Mouse (Mus musculus) left cerebral cortex, postnatal 36 days (tissue): ENCODE measurements around the gene Fxr2. TPM values are rescaled to one million over a fixed set of nuclear protein-coding genes. Genes with fewer than 3 reads are reported as not detected.
"Not testable (repeated sequence)": the region's sequence is repeated elsewhere in the genome, so short reads cannot be mapped to it uniquely, and the experiment has no call there.

Source experiments
- DNase-seq, 2 experiments: peaks; one replicate each; pipeline ENCODE4 v3.0.0; 2021 to 2022; ENCODE audit warnings: low spot score in 2 of 2, mixed read lengths in 1 of 2
- intact Hi-C: fragments of 180-260 bp; cut with DNase I; formaldehyde crosslinking; loops from one replicate; pipeline ENCODE4 v1.15.1; 2025
- microRNA-seq: library from miRNA; unstranded; fragments of <30 nt; microRNA quantifications from one replicate; pipeline ENCODE4 v1.2.0, GENCODE M21; 2022
- total RNA-seq, 2 experiments: library from RNA; stranded (reverse); gene quantifications; 2 replicates each; pipeline ENCODE4 v1.2.3; 2021

Fxr2 gene
- total RNA-seq, 2 experiments from 2014 or later, result 117 to 149 TPM

- DNase-seq, result no peak
- intact Hi-C loops, result no loop called here
These were observed 64.6 kb downstream of the Fxr2 start for GRCm38 (mm10) chr11:69697396-69697795.

GRCm38 (mm10) chr11:69698574-69698973 is 65.8 kb downstream of the Fxr2 start:
- DNase-seq, result no peak
- intact Hi-C loops, result no loop called here

GRCm38 (mm10) chr11:69699595-69699994 is 66.8 kb downstream of the Fxr2 start:
- no peak for DNase-seq
- intact Hi-C loops, result no loop called here

- intact Hi-C loops, DNase-seq: not testable (repeated sequence)
These were observed 70.1 kb downstream of the Fxr2 start for GRCm38 (mm10) chr11:69702886-69703285.

Small RNA genes within 50 kb of the gene (microRNA-seq; reads per million reads assigned to microRNA genes)
- gene Mir1934, result 6.3 reads per million, percentile 22 among the genes with 10 or more reads in this experiment
- gene Mir467f, result not detected

Other genes with a start within 250 kb of the Fxr2 start
- gene Naa38, start 237.5 kb upstream of the Fxr2 start, total RNA-seq, result 100 to 1,000 TPM in 1 of 2 experiments, 10 to 100 TPM in 1; 97.9 to 108 TPM
- gene Cyb5d1, start 237.4 kb upstream of the Fxr2 start, total RNA-seq, result 10 to 100 TPM; 36.4 to 43.1 TPM
- gene Tmem88, start 234.8 kb upstream of the Fxr2 start, total RNA-seq, result 1 to 10 TPM; 2.9 to 4.7 TPM
- 10 to 100 TPM; 19.9 to 23.9 TPM for gene Kdm6b, start 219.3 kb upstream of the Fxr2 start, total RNA-seq
- gene Dnah2, start 83.9 kb upstream of the Fxr2 start, total RNA-seq, result 1 to 10 TPM; 1.4 to 2.1 TPM
- gene Efnb3, start 72.8 kb upstream of the Fxr2 start, total RNA-seq, result 10 to 100 TPM; 56.1 to 57.3 TPM
- gene Wrap53, start 52.7 kb upstream of the Fxr2 start, total RNA-seq, result 10 to 100 TPM; 10.2 to 10.8 TPM
- gene Trp53, start 52.6 kb upstream of the Fxr2 start, total RNA-seq, result 10 to 100 TPM; 21.7 to 22.6 TPM
- 100 to 1,000 TPM; 398 to 420 TPM for gene Atp1b2, start 27.0 kb upstream of the Fxr2 start, total RNA-seq
- not detected for gene Shbg, start 15.1 kb upstream of the Fxr2 start, total RNA-seq
- gene Sat2, start 11.0 kb upstream of the Fxr2 start, total RNA-seq, result 10 to 100 TPM in 1 of 2 experiments, 1 to 10 TPM in 1; 9.5 to 11.2 TPM
- gene Sox15, start 22.3 kb downstream of the Fxr2 start, total RNA-seq, result under 1 TPM in 1 of 2 experiments, not detected in 1; 0.39 TPM
- 10 to 100 TPM; 59.8 to 62.3 TPM for gene Mpdu1, start 29.7 kb downstream of the Fxr2 start, total RNA-seq
- 10 to 100 TPM; 14.9 to 15.1 TPM for gene Cd68, start 33.2 kb downstream of the Fxr2 start, total RNA-seq
- 100 to 1,000 TPM; 276 to 285 TPM for gene Eif4a1, start 39.4 kb downstream of the Fxr2 start, total RNA-seq
- 100 to 1,000 TPM in 1 of 2 experiments, 10 to 100 TPM in 1; 84.3 to 114 TPM for gene Senp3, start 49.1 kb downstream of the Fxr2 start, total RNA-seq
- 1 to 10 TPM; 2.3 to 2.6 TPM for gene Tnfsf13, start 52.8 kb downstream of the Fxr2 start, total RNA-seq
- gene Tnfsf12, start 62.9 kb downstream of the Fxr2 start, total RNA-seq, result 10 to 100 TPM in 1 of 2 experiments, 1 to 10 TPM in 1; 7.2 to 12.3 TPM
- 1 to 10 TPM; 1.7 to 3.0 TPM for gene Tnfsfm13, start 63.1 kb downstream of the Fxr2 start, total RNA-seq
- 10 to 100 TPM; 53.5 to 59.7 TPM for gene Polr2a, start 125.6 kb downstream of the Fxr2 start, total RNA-seq
- gene Slc35g3, start 129.0 kb downstream of the Fxr2 start, total RNA-seq, result not detected
- 100 to 1,000 TPM; 122 to 127 TPM for gene Zbtb4, start 132.9 kb downstream of the Fxr2 start, total RNA-seq
- gene Chrnb1, start 163.0 kb downstream of the Fxr2 start, total RNA-seq, result under 1 TPM; 0.66 to 0.81 TPM
- gene Fgf11, start 168.9 kb downstream of the Fxr2 start, total RNA-seq, result 10 to 100 TPM; 14.1 to 18.7 TPM
- gene Tmem102, start 172.6 kb downstream of the Fxr2 start, total RNA-seq, result not detected
- gene Gm39566, start 182.3 kb downstream of the Fxr2 start, total RNA-seq, result not detected
- not detected for gene Spem2, start 185.5 kb downstream of the Fxr2 start, total RNA-seq
- gene Spem1, start 189.2 kb downstream of the Fxr2 start, total RNA-seq, result under 1 TPM; 0.52 TPM
- 100 to 1,000 TPM; 239 to 241 TPM for gene Nlgn2, start 204.8 kb downstream of the Fxr2 start, total RNA-seq
- 100 to 1,000 TPM; 111 to 130 TPM for gene Tmem256, start 205.5 kb downstream of the Fxr2 start, total RNA-seq
- gene Plscr3, start 213.4 kb downstream of the Fxr2 start, total RNA-seq, result 10 to 100 TPM; 18.4 to 18.7 TPM
- not detected for gene Tnk1, start 225.7 kb downstream of the Fxr2 start, total RNA-seq
- gene Tmem95, start 245.0 kb downstream of the Fxr2 start, total RNA-seq, result not detected
- 1 to 10 TPM in 1 of 2 experiments, under 1 TPM in 1; 0.93 to 1.3 TPM for gene Kctd11, start 248.4 kb downstream of the Fxr2 start, total RNA-seq